Mouse (Mus musculus): ENCODE measurements around the gene Gbp3.

DNA sequence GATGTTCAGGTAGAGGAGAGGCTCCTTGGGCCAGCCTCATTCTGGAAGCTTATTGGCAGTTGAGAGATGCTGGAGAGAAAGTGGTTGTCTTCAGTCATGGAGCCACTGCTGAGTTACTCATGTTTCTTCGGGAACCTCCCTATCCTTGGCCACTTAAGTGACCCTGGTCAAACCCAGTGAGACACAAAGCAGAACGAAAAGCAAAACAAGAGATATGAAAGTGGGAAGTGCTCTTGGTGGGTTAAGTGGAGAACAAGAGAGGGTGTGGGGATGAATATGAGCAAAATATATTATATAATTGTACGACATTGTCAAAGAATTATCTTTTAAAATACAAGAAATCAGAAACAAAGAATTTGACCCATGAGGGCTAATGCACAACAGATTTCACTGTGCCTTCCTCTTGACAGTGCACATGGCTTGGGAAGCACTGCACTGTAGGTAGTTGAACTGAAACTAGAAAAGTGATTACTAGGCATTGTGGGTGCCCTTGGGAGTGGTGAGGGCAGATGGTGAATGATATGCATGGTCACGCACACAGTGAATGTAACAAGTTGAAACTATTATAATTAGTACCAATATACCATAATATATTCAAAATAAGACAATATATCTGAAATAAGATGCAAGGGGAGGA, 30.7 kb downstream of the Gbp3 start:
- TF ChIP-seq CTCF (IDR thresholded peaks at IDR 0.05; ENCODE audit: extremely low read depth, insufficient read length, insufficient replicate concordance, low read depth, low read length) (no peak), POLR2A (IDR thresholded peaks at IDR 0.05; ENCODE audit: low read depth, low read length) (no peak)

All from small intestine, adult 2 months (tissue).